Mouse (Mus musculus) kidney, embryonic 14.5 days (tissue): ENCODE measurements around the gene Espn. TPM values are rescaled to one million over a fixed set of nuclear protein-coding genes. Genes with fewer than 3 reads are reported as not detected.

Experiments
- ATAC-seq: fragments of 200-750 bp; cut with Nextera tagmentation; 2 replicates; pipeline ENCODE4 v1.8.0; 2017; ENCODE audit warnings: moderate number of reproducible peaks, mild to moderate bottlenecking, moderate TSS enrichment, moderate library complexity; ENCODE audit not compliant: low FRiP score, low TSS enrichment
- H3K27ac ChIP-seq: fragments of 300-500 bp; sonication (generic); 2 replicates; pipeline ENCODE4 v1.5.1; 2014; ENCODE audit warnings: low read depth, mild to moderate bottlenecking, low read length, moderate library complexity, mixed read lengths
- H3K27me3 ChIP-seq: fragments of 300-500 bp; sonication (generic); 2 replicates; pipeline ENCODE4 v1.6.1; 2014; ENCODE audit warnings: mild to moderate bottlenecking, low read length; ENCODE audit not compliant: control insufficient read depth, insufficient read depth
- H3K36me3 ChIP-seq: fragments of 300-500 bp; sonication (generic); 2 replicates; pipeline ENCODE4 v1.6.1; 2014; ENCODE audit warnings: low read length, mixed read lengths; ENCODE audit not compliant: control insufficient read depth, insufficient read depth
- H3K4me1 ChIP-seq: fragments of 300-500 bp; sonication (generic); 2 replicates; pipeline ENCODE4 v1.6.1; 2014; ENCODE audit warnings: low read length, mixed read lengths; ENCODE audit not compliant: control insufficient read depth, insufficient read depth
- H3K4me2 ChIP-seq: fragments of 300-500 bp; sonication (generic); replicated peaks from 2 replicates; pipeline ENCODE4 v1.6.1; 2014; ENCODE audit warnings: low read depth, mild to moderate bottlenecking, low read length
- H3K4me3 ChIP-seq: fragments of 300-500 bp; sonication (generic); 2 replicates; pipeline ENCODE4 v1.5.1; 2014; ENCODE audit warnings: mild to moderate bottlenecking, low read length
- H3K9ac ChIP-seq: fragments of 300-500 bp; sonication (generic); 2 replicates; pipeline ENCODE4 v1.6.1; 2014; ENCODE audit warnings: low read depth, mild to moderate bottlenecking, low read length, moderate library complexity
- H3K9me3 ChIP-seq: fragments of 300-500 bp; sonication (generic); 2 replicates; pipeline ENCODE4 v1.6.1; 2016; ENCODE audit warnings: low read length; ENCODE audit not compliant: control insufficient read depth
- WGBS: fragments of 180-500 bp; shearing (Covaris S2); extraction: QIAGEN DNeasy Blood & Tissue Kit; methylation state at CpG from one replicate; pipeline ENCODE4 v1.1.7; 2014; 5-methylcytosine and 5-hydroxymethylcytosine counted together
- polyA plus RNA-seq: library from polyadenylated mRNA; unstranded; fragments of >200 nt; fragmentation: Nextera tagmentation; extraction: Ambion mirVana; gene quantifications from 2 replicates; pipeline ENCODE4 v1.2.1, GENCODE M21; 2014

Gene Espn
- polyA plus RNA-seq, 1 experiment from 2014 or later: 36.1 TPM

DNA sequence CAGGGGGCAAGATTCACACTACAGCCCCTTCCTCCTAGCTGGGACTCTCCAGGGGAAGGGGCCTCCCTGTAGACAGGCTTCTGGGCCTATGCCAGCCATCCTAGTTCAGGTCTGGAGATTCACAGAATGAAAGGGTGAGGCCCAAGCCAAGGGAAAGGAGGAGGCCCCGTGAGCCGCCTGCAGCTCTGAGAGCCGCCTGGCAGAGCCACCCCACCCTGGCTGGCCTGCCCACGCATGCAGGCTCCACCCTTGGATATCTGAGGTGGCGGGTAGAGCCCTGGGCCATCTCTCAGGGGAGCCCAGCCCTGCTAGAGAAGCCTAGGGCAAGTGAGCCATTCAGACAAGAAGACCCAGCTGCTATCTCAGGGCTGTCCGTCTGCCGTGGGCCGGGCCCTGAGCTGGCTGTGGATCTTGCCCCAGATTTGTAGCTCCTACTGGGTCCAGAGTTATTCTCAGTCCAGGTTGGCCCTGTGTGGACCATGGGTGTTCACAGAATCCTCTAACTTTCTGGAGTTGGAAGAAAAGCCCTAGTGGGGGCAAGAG is 59.3 kb downstream of the Espn start:
- peak; percentile 17; the same call in 1 of the 2 replicates for ATAC-seq
- 55% methylated on average over 8 of the region's 8 CpGs for WGBS
- peaks cover 14% of the 10 kb centered on the region; the same call in 1 of the 2 replicates for H3K36me3 ChIP-seq

GRCm38 (mm10) chr4:152090191-152090590 is 62.0 kb downstream of the Espn start:
- H3K4me2 ChIP-seq: no peak overlapping the region
- H3K27me3 ChIP-seq: no peaks in the 10 kb centered on the region; the same call in 1 of the 2 replicates
- H3K9me3 ChIP-seq: no peaks in the 10 kb centered on the region
- peaks cover 14% of the 10 kb centered on the region; the same call in 1 of the 2 replicates for H3K36me3 ChIP-seq
- no peak overlapping the region for H3K27ac ChIP-seq
- WGBS: 76% methylated on average over 9 of the region's 9 CpGs
- H3K4me3 ChIP-seq: no peak overlapping the region
- peaks cover 27% of the 10 kb centered on the region for H3K4me1 ChIP-seq
- H3K9ac ChIP-seq: no peak overlapping the region
- no peak for ATAC-seq

More for the DNA sequence above, 59.3 kb downstream of the Espn start:
- peaks cover 32% of the 10 kb centered on the region for H3K4me1 ChIP-seq
- no peak overlapping the region for H3K4me3 ChIP-seq
- no peak overlapping the region for H3K4me2 ChIP-seq
- no peaks in the 10 kb centered on the region for H3K9me3 ChIP-seq
- 0 out of 2 replicates have a peak overlapping the region, but pooled peaks have one; percentile 31 for H3K9ac ChIP-seq
- H3K27ac ChIP-seq: 0 out of 2 replicates have a peak overlapping the region, but pooled peaks have one; percentile 32
- H3K27me3 ChIP-seq: no peaks in the 10 kb centered on the region

- H3K27ac ChIP-seq: no peak overlapping the region
- WGBS: 44% methylated on average over 8 of the region's 8 CpGs
- H3K4me1 ChIP-seq: peaks cover 27% of the 10 kb centered on the region
- H3K9me3 ChIP-seq: no peaks in the 10 kb centered on the region
- H3K36me3 ChIP-seq: peaks cover 14% of the 10 kb centered on the region; the same call in 1 of the 2 replicates
- no peak overlapping the region for H3K9ac ChIP-seq
- no peak for ATAC-seq
- no peaks in the 10 kb centered on the region; the same call in 1 of the 2 replicates for H3K27me3 ChIP-seq
- no peak overlapping the region for H3K4me2 ChIP-seq
- H3K4me3 ChIP-seq: no peak overlapping the region
Measured at GRCm38 (mm10) chr4:152088556-152089120, 63.5 kb downstream of the Espn start.

DNA sequence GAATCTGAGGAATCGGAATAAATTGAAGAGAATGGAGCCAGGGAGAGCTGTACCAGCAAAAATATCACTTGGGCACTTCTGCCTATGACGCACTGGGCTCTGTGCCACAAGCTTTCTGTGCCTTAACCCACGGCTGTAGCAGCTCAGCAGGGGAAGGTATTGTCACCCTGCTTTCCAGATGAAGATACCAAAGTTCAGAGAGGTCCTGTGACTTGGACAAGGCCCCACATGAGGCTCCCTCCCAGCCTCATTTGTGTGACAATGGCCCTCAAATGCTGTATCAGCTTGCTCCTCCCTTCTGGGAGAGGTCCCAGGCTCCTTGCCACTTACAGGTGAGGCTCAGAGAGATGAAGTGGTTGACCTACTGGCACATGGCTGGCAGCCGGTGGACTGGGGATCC is 64.0 kb downstream of the Espn start:
- 48% methylated on average over 4 of the region's 4 CpGs for WGBS
- Histone ChIP-seq H3K4me2 (peak overlapping the region; percentile 87), H3K9ac (peak overlapping the region; percentile 88; the same call in 1 of the 2 replicates), H3K36me3 (peaks cover 14% of the 10 kb centered on the region; the same call in 1 of the 2 replicates), H3K9me3 (no peaks in the 10 kb centered on the region), H3K4me1 (peaks cover 27% of the 10 kb centered on the region), H3K4me3 (peak overlapping the region; percentile 84), H3K27ac (no peak overlapping the region), H3K27me3 (no peaks in the 10 kb centered on the region; the same call in 1 of the 2 replicates)
- ATAC-seq: no peak

DNA sequence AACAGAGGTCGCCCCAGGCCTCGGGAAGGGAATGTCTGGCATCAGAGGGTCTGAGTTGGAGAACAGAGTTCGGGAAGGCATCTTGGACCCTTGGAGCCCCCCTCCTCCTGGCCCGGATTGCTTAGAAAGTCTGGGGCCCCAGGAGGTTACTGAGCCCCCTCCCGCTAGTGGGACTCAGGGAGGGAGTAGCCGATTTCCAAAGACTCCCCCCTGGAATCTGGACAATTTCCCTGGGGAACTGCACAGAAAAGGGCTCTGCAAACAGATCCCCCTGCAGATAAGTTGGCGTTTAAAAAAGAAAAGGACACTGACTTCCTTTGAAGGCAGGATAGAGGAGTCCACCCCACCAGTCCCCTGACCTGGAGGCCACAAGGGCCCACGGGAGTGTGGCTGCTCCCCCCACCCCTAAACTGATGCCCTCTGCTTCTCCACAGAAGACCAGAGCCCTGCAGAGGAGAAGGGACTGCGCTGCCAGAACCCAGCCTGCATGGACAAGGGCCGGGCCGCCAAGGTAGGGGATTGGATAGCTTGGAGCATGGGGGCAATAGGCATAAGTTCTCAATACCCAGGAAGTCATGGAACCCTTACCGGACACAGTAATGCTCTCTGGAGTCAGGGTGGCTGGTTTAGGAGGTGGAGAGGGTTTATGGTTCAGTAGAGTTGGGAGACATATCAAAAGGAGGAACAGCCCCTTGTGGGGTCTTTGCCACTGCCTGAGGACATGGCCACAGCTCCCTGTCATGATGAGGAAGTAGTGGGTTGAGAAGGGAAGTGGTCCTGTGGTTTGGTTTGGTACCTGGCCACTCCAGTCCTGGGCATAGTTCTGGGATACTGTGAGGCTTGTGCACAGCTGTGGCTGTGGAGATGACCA is 64.7 kb downstream of the Espn start:
- peak; percentile 9; the same call in 1 of the 2 replicates for ATAC-seq
- Histone ChIP-seq H3K4me2 (peak overlapping the region; percentile 87), H3K9ac (peak overlapping the region; percentile 88), H3K4me1 (peaks cover 22% of the 10 kb centered on the region), H3K27me3 (no peaks in the 10 kb centered on the region; the same call in 1 of the 2 replicates), H3K27ac (peak overlapping the region; percentile 59), H3K4me3 (peak overlapping the region; percentile 84), H3K9me3 (no peaks in the 10 kb centered on the region), H3K36me3 (peaks cover 14% of the 10 kb centered on the region; the same call in 1 of the 2 replicates)
- 5% methylated on average over 12 of the region's 12 CpGs for WGBS

DNA sequence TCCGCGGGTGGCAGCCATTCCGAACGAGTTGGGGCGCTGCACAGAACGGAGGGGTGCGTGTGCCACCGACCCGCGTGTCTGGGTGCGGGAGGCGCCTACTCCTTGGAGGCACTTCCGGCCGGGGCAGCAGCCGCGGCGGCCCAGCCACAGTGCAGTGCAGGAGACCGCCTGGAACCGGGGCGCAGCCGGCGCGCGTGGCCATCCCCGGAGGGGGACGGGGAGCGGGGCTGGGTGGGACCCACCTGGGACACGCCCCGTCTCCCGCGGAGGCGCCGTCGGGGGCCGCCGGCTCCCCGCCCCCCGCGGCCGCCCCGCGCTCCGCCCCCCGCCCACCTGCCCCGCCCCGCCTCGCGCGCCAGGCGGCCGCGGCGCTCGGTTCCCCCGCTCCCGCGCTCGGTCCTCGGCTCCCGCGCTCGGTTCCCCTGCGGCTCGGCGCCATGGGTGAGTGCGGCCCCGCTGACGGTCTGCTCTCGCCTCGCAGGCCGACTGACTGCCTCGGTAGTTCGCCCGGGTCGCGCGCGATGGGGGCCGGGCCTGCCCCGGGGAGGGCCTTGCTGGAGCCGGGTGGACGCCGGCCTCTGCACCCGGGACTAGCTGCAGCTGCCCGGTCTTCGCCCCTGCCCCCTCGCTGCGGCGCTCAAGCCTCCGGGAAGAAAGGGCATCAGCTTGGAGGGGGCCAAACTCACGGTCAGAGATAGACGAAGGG is 65.5 kb downstream of the Espn start:
- peak; percentile 83 for ATAC-seq
- WGBS: under 1% methylated on average over 52 of the region's 92 CpGs
- Histone ChIP-seq H3K4me1 (peaks cover 17% of the 10 kb centered on the region), H3K9me3 (no peaks in the 10 kb centered on the region), H3K4me3 (peak overlapping the region; percentile 84), H3K27ac (peak overlapping the region; percentile 59), H3K27me3 (no peaks in the 10 kb centered on the region; the same call in 1 of the 2 replicates), H3K9ac (peak overlapping the region; percentile 88), H3K36me3 (peaks cover 14% of the 10 kb centered on the region; the same call in 1 of the 2 replicates), H3K4me2 (peak overlapping the region; percentile 87)

DNA sequence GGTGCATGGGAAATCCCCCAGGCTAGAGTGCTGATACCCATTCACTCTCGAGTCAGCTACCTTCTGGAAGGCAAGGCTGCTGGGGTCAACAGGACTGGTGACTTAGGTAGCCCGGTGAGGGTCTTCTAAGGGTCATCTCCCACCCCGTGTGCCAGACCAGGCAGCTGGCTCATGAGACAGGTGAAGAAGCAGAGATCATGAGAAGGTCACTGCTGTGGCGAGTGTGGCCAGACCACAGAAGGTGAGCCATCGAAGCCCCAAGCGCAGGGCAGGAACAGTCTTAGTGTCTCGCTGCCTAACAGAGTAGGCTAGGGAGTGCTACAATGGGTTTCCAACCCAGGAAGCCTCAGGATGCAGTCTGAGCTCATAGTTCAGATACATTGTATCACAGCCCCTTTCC is 67.6 kb downstream of the Espn start:
- Histone ChIP-seq H3K36me3 (peaks cover 7% of the 10 kb centered on the region; the same call in 1 of the 2 replicates), H3K27ac (no peak overlapping the region), H3K4me2 (no peak overlapping the region), H3K9ac (no peak overlapping the region), H3K27me3 (no peaks in the 10 kb centered on the region; the same call in 1 of the 2 replicates), H3K9me3 (no peaks in the 10 kb centered on the region), H3K4me3 (no peak overlapping the region), H3K4me1 (peaks cover 24% of the 10 kb centered on the region)
- WGBS: 83% methylated on average over 7 of the region's 7 CpGs
- no peak for ATAC-seq

- ATAC-seq: no peak
- 66% methylated on average over 7 of the region's 7 CpGs for WGBS
- no peak overlapping the region for H3K4me2 ChIP-seq
- H3K9ac ChIP-seq: no peak overlapping the region
- H3K27ac ChIP-seq: no peak overlapping the region
- no peaks in the 10 kb centered on the region; the same call in 1 of the 2 replicates for H3K27me3 ChIP-seq
- 0 out of 2 replicates have a peak, but pooled peaks cover 3% of the 10 kb centered on the region for H3K36me3 ChIP-seq
- H3K4me1 ChIP-seq: peaks cover 24% of the 10 kb centered on the region
- H3K9me3 ChIP-seq: no peaks in the 10 kb centered on the region
- no peak overlapping the region for H3K4me3 ChIP-seq
Measured at GRCm38 (mm10) chr4:152083611-152084220, 68.5 kb downstream of the Espn start.
